Mouse (Mus musculus) CH12.LX (cell line): Measurements from ENCODE around the gene Ikzf1.
A peak's percentile ranks its signal among the peaks of the same experiment; 100 is the strongest.

Experiments
- CHD2 ChIP-seq: IDR thresholded peaks from 2 replicates; pipeline ENCODE4 v1.6.1; 2011; ENCODE audit warnings: low read length, improper control_type of control experiment
- ELF1 ChIP-seq: IDR thresholded peaks from 2 replicates; pipeline ENCODE4 v1.6.1; 2014; ENCODE audit warnings: low read depth, mild to moderate bottlenecking, inconsistent platforms, low read length, improper control_type of control experiment
- ETS1 ChIP-seq: conservative IDR thresholded peaks from 2 replicates; pipeline ENCODE4 v1.6.1; 2012; ENCODE audit warnings: low read depth, mild to moderate bottlenecking, inconsistent platforms, low read length, improper control_type of control experiment, moderate library complexity
- SIN3A ChIP-seq: IDR thresholded peaks from 2 replicates; pipeline ENCODE4 v1.6.1; 2012; ENCODE audit warnings: low read length, improper control_type of control experiment, inconsistent platforms
- UBTF ChIP-seq: IDR thresholded peaks from 2 replicates; pipeline ENCODE4 v1.6.1; 2012; ENCODE audit warnings: low read depth, mild to moderate bottlenecking, inconsistent platforms, low read length, improper control_type of control experiment, moderate library complexity
- USF2 ChIP-seq: conservative IDR thresholded peaks from 2 replicates; pipeline ENCODE4 v1.6.1; 2011; ENCODE audit warnings: low read depth, low read length, improper control_type of control experiment

DNA sequence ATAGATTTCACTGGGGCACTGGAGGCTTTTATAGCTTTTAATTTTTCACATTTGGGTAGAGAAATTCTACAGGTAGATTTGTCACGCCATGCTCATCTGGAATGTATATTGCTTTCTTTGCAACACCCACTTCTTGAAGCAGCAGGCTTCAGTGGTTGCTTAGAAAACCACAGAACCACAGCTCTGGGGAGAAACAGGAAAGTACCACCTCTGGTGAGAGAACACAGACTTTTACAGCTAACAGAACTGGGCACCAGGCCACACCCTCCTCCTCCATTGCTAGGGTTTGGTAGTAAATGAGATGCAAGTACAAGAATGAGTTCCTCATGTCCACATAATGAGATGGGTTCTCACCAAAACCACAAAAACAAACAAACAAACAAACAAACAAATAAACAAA lies 81.3 kb downstream of the Ikzf1 start:
- peak; percentile 70 for TF ChIP-seq ETS1
- TF ChIP-seq ELF1: no peak
- no peak for TF ChIP-seq CHD2
- TF ChIP-seq SIN3A: no peak
- TF ChIP-seq UBTF: no peak
- no peak for TF ChIP-seq USF2
